Mouse (Mus musculus): ENCODE measurements at regions not wholly inside any gene's neighbourhood (a gene's known extent, or its start where the extent isn't known, plus 50 kb on each side); places are given as distances from the start of the nearest gene placed in this dataset.

GRCm38 (mm10) chr2:116977771-116978600, 99.5 kb downstream of the Tmco5 start:
- TF ChIP-seq POLR2A (IDR thresholded peaks at IDR 0.05; ENCODE audit: low read depth, low read length) (no peak), CTCF (IDR thresholded peaks at IDR 0.05; ENCODE audit: borderline replicate concordance, insufficient read depth, low read length) (no peak)
- no peak overlapping the region for H3K4me3 ChIP-seq (ENCODE audit: insufficient read depth, low read length)
- H3K4me1 ChIP-seq (ENCODE audit: control insufficient read depth, insufficient read depth, low read length) = peaks cover 17% of the 10 kb centered on the region
- no peak overlapping the region for H3K27ac ChIP-seq (ENCODE audit: insufficient read depth, low read length)

DNA sequence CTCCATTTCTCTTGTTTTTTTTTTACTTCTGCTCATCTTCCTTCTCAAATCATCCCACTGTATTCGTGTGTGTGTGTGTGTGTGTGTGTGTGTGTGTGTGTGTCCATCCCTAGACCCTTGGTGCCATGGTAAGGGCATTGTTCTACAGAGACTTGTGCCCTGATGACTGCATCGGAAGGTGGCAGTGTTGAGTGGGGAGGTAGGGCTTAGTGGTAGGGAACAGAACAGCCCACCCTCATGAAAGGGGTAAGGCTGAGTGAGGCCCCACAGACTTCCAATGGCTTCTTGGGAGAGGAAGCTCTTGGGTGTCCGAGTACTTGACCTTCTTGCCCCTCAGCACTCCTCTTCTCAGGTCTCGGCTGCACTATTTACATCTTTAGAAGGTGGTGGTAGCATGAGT, 100.3 kb downstream of the Tmco5 start:
- H3K4me1 ChIP-seq (ENCODE audit: control insufficient read depth, insufficient read depth, low read length) = peaks cover 15% of the 10 kb centered on the region

DNA sequence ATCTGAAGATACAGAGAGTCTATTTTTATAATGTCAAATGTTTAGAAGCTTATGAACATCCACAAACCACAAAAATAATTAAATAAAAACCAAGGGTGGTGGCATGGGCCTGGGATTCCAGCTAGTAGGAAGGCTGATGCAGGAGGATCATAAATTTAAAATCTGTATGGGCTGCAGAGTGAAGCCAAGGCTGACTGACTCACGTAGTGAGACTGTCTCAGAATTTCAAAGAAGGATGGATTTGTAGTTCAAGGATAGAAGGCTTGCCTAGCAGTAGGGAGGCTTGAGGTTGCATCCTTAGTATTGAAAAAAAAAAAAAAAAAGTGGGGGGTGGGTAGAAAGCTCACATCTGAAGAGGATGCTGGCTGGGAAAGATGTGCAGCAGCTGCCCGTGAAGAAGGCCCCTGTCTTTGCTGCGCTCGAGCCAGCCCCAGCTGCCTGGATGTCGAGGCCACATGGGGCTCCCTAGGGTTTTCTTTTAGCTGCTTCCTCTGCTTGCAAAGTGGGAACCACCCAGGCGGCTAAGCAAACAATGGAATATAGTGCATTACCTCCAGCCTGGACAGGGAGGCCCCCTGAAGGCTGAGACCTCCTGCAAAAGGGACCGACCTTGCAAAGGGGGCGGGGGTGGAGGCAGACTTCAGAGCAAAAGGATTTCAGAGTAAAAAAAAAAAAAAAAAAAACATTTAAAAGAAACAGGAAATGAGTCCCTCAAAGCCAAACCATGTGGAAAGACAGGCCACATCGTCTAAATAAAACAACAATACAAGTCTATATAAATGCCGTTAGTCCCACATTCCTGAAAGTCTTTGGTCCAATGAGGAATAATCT, 101.3 kb downstream of the Tmco5 start:
- Histone ChIP-seq H3K27ac (ENCODE audit: insufficient read depth, low read length) (peak overlapping the region; percentile 56), H3K4me3 (ENCODE audit: insufficient read depth, low read length) (no peak overlapping the region), H3K4me1 (ENCODE audit: control insufficient read depth, insufficient read depth, low read length) (peaks cover 15% of the 10 kb centered on the region)
- no peak for TF ChIP-seq CTCF (IDR thresholded peaks at IDR 0.05; ENCODE audit: borderline replicate concordance, insufficient read depth, low read length)
- no peak for TF ChIP-seq POLR2A (IDR thresholded peaks at IDR 0.05; ENCODE audit: low read depth, low read length)

More for the DNA sequence above, 100.3 kb downstream of the Tmco5 start:
- TF ChIP-seq CTCF (IDR thresholded peaks at IDR 0.05; ENCODE audit: borderline replicate concordance, insufficient read depth, low read length) (no peak), POLR2A (IDR thresholded peaks at IDR 0.05; ENCODE audit: low read depth, low read length) (no peak)
- Histone ChIP-seq H3K4me3 (ENCODE audit: insufficient read depth, low read length) (no peak overlapping the region), H3K27ac (ENCODE audit: insufficient read depth, low read length) (peak overlapping the region; percentile 29; the same call in 1 of the 2 replicates)

DNA sequence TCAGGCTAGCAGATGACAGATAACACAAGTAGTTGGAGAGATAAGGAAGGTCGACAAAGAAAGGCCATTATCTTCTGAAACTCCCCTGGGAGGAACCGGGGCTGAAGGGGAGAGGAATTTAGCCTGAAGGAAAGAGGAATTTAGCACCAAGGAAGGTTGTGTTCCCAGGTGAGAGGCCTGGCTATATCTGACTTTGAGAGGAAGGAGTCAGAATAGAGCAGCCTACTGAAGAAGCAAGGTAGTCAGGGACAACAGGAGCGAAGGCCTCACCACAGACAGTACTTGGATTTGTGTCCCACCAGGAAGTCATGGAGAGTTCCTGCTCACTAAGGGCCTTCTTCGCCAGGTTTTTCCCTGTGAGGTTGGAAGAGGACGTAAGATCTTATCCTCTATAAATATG, 102.2 kb downstream of the Tmco5 start:
- Histone ChIP-seq H3K4me3 (ENCODE audit: insufficient read depth, low read length) (no peak overlapping the region), H3K4me1 (ENCODE audit: control insufficient read depth, insufficient read depth, low read length) (peaks cover 15% of the 10 kb centered on the region), H3K27ac (ENCODE audit: insufficient read depth, low read length) (peak overlapping the region; percentile 41; the same call in 1 of the 2 replicates)
- TF ChIP-seq POLR2A (IDR thresholded peaks at IDR 0.05; ENCODE audit: low read depth, low read length) (no peak), CTCF (IDR thresholded peaks at IDR 0.05; ENCODE audit: borderline replicate concordance, insufficient read depth, low read length) (no peak)

DNA sequence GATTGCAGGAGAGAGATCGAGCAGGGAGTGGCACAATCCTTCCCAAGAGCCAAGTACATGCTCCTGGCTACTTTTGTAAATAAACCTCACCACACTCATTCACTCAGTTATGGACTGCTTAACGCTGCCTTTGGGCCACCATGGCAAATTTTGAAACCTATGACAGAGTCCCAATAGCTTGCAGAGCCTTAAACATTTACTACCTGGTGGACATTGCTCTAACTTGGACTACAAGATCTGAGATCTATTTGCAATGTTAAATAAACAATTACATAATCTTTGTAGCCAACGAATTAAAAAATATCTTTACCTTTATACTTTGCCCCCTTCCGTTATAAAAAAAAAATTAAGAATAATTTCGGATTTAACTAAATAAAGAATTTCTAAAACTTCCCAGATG, 104.9 kb downstream of the Tmco5 start:
- Histone ChIP-seq H3K27ac (ENCODE audit: insufficient read depth, low read length) (no peak overlapping the region), H3K4me3 (ENCODE audit: insufficient read depth, low read length) (no peak overlapping the region), H3K4me1 (ENCODE audit: control insufficient read depth, insufficient read depth, low read length) (peaks cover 9% of the 10 kb centered on the region)
- TF ChIP-seq POLR2A (IDR thresholded peaks at IDR 0.05; ENCODE audit: low read depth, low read length) (no peak), CTCF (IDR thresholded peaks at IDR 0.05; ENCODE audit: borderline replicate concordance, insufficient read depth, low read length) (no peak)

DNA sequence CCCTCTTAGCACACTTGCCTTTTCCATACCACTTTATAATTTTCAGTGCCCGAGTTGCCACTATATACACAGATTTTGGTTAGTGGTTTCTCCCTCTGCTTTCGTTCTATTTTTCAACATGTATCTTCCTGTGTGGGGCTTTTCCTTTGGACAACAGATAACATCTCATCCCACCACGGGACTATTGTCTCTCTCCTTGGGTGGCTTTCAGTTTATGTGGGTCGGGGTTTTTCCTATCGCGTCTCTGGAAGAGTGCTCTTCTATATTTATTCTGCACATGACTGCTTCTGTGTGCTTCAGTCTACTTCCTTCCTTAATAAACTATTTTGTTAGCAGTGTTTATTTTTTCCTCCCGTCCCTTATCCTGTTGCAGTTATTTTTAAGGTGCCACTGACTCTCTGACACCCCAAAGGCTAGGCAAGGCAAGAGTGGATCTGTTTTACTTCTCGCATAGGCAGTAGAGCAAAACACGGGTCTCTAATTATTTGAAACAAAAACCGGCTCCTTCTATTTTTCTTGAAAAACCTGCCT, 105.4 kb downstream of the Tmco5 start:
- TF ChIP-seq POLR2A (IDR thresholded peaks at IDR 0.05; ENCODE audit: low read depth, low read length) (no peak), CTCF (IDR thresholded peaks at IDR 0.05; ENCODE audit: borderline replicate concordance, insufficient read depth, low read length) (no peak)
- H3K4me3 ChIP-seq (ENCODE audit: insufficient read depth, low read length) = no peak overlapping the region
- no peak overlapping the region for H3K27ac ChIP-seq (ENCODE audit: insufficient read depth, low read length)
- peaks cover 7% of the 10 kb centered on the region for H3K4me1 ChIP-seq (ENCODE audit: control insufficient read depth, insufficient read depth, low read length)

DNA sequence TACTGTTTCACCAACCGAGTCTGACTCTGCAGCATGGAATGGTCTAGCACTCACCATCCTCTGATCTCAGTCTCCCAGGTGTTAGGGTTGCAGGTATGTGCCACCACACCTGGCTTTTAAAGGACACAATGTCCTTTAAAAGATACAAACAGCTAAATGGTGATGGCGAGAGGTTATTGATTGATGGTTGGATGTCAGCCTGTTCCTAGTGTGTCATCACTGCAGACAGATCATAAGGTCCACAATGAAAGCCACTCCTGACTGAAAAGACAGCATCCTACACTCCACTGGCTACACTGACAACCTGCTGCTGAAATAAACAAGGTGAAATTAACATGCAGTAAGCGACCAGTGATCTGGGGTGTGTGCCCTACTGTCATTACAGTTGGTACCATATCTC, 106.1 kb downstream of the Tmco5 start:
- H3K27ac ChIP-seq (ENCODE audit: insufficient read depth, low read length) = no peak overlapping the region
- H3K4me1 ChIP-seq (ENCODE audit: control insufficient read depth, insufficient read depth, low read length) = peaks cover 11% of the 10 kb centered on the region
- TF ChIP-seq POLR2A (IDR thresholded peaks at IDR 0.05; ENCODE audit: low read depth, low read length) (no peak), CTCF (IDR thresholded peaks at IDR 0.05; ENCODE audit: borderline replicate concordance, insufficient read depth, low read length) (no peak)
- H3K4me3 ChIP-seq (ENCODE audit: insufficient read depth, low read length) = no peak overlapping the region

- no peak for TF ChIP-seq POLR2A (IDR thresholded peaks at IDR 0.05; ENCODE audit: low read depth, low read length)
- no peak for TF ChIP-seq CTCF (IDR thresholded peaks at IDR 0.05; ENCODE audit: borderline replicate concordance, insufficient read depth, low read length)
- Histone ChIP-seq H3K27ac (ENCODE audit: insufficient read depth, low read length) (no peak overlapping the region), H3K4me3 (ENCODE audit: insufficient read depth, low read length) (no peak overlapping the region), H3K4me1 (ENCODE audit: control insufficient read depth, insufficient read depth, low read length) (peaks cover 8% of the 10 kb centered on the region)
Observed at GRCm38 (mm10) chr2:116985549-116985948, 107.1 kb downstream of the Tmco5 start.

- Histone ChIP-seq H3K27ac (ENCODE audit: insufficient read depth, low read length) (no peak overlapping the region), H3K4me3 (ENCODE audit: insufficient read depth, low read length) (no peak overlapping the region), H3K4me1 (ENCODE audit: control insufficient read depth, insufficient read depth, low read length) (0 out of 2 replicates have a peak, but pooled peaks cover 5% of the 10 kb centered on the region)
- no peak for TF ChIP-seq CTCF (IDR thresholded peaks at IDR 0.05; ENCODE audit: borderline replicate concordance, insufficient read depth, low read length)
- TF ChIP-seq POLR2A (IDR thresholded peaks at IDR 0.05; ENCODE audit: low read depth, low read length) = no peak
Observed at GRCm38 (mm10) chr2:116988953-116989674, 110.6 kb downstream of the Tmco5 start.

Measured in embryonic fibroblast, embryonic 13.5 days (primary cell).